Mouse (Mus musculus) CH12.LX (cell line): ENCODE data around the gene Foxk1. TPM values are rescaled to one million over a fixed set of nuclear protein-coding genes. Genes with fewer than 3 reads are reported as not detected.

Experiments
- DNase-seq: peaks from one replicate; pipeline ENCODE4 v3.0.0-alpha.2; 2013; ENCODE audit errors: extremely low read depth
- H3K27ac ChIP-seq: 2 replicates; pipeline ENCODE4 v1.5.1; 2012; ENCODE audit warnings: low read depth, mild to moderate bottlenecking, control low read depth, moderate library complexity; ENCODE audit not compliant: insufficient read depth
- H3K27me3 ChIP-seq: replicated peaks from 2 replicates; pipeline ENCODE3; 2012; ENCODE audit warnings: inconsistent platforms
- H3K36me3 ChIP-seq, 2 experiments: replicated peaks in 1 of 2; 2 replicates each; pipeline versions ENCODE3 to v1.6.1; 2012; ENCODE audit warnings: inconsistent platforms in 1 of 2, low read length in 1 of 2, mild to moderate bottlenecking in 1 of 2, mixed read lengths in 1 of 2, moderate library complexity in 1 of 2; ENCODE audit not compliant: control insufficient read depth in 1 of 2, insufficient read depth in 1 of 2
- H3K4me1 ChIP-seq, 2 experiments: 2 replicates each; pipeline ENCODE4 v1.6.1; 2012; ENCODE audit warnings: inconsistent platforms in 1 of 2, moderate library complexity in 1 of 2; ENCODE audit not compliant: insufficient read depth in 2 of 2, control insufficient read depth in 1 of 2
- H3K4me2 ChIP-seq: 2 replicates; pipeline ENCODE4 v1.6.1; 2012; ENCODE audit warnings: low read depth, mild to moderate bottlenecking, control low read depth; ENCODE audit not compliant: poor library complexity, insufficient read depth, severe bottlenecking
- H3K4me3 ChIP-seq, 3 experiments: fragments of 150-350 bp in 1 of 3; sonication (generic) in 1 of 3; replicated peaks in 1 of 3; 2 replicates each; pipeline versions ENCODE3 to v1.5.1; 2011 to 2012; ENCODE audit warnings: low read depth in 2 of 3, low read length in 2 of 3, mild to moderate bottlenecking in 2 of 3, moderate library complexity in 2 of 3, control low read depth in 1 of 3, improper control_type of control experiment in 1 of 3, inconsistent platforms in 1 of 3, mixed read lengths in 1 of 3; ENCODE audit not compliant: poor library complexity in 1 of 3
- H3K79me2 ChIP-seq: replicated peaks from 2 replicates; pipeline ENCODE4 v1.6.1; 2012; ENCODE audit warnings: mild to moderate bottlenecking, moderate library complexity; ENCODE audit not compliant: control insufficient read depth, poor library complexity, insufficient read depth, severe bottlenecking; ENCODE audit errors: extremely low read depth
- H3K9ac ChIP-seq: 2 replicates; pipeline ENCODE4 v1.6.1; 2012; ENCODE audit warnings: low read depth, mild to moderate bottlenecking, control low read depth, moderate library complexity; ENCODE audit not compliant: insufficient read depth
- H3K9me3 ChIP-seq: replicated peaks from 2 replicates; pipeline ENCODE3; 2012; ENCODE audit warnings: low read length, inconsistent platforms, mixed read lengths
- CTCF ChIP-seq, 2 experiments: IDR thresholded peaks in 1 of 2; conservative IDR thresholded peaks in 1 of 2; 2 replicates each; pipeline ENCODE4 v1.5.1; 2011 to 2012; ENCODE audit warnings: low read depth in 2 of 2, low read length in 2 of 2, improper control_type of control experiment in 1 of 2, inconsistent platforms in 1 of 2, mild to moderate bottlenecking in 1 of 2, moderate library complexity in 1 of 2
- HCFC1 ChIP-seq: IDR thresholded peaks from 2 replicates; pipeline ENCODE4 v1.6.1; 2012; ENCODE audit warnings: low read depth, mild to moderate bottlenecking, inconsistent platforms, low read length, improper control_type of control experiment
- JUN ChIP-seq: IDR thresholded peaks from 2 replicates; pipeline ENCODE4 v1.6.1; 2011; ENCODE audit warnings: low read depth, mild to moderate bottlenecking, low read length, improper control_type of control experiment, moderate library complexity; ENCODE audit not compliant: insufficient read depth
- MEF2A ChIP-seq: IDR thresholded peaks from 2 replicates; pipeline ENCODE4 v1.6.1; 2014; ENCODE audit warnings: low read depth, mild to moderate bottlenecking, inconsistent platforms, low read length, improper control_type of control experiment, borderline replicate concordance
- MXI1 ChIP-seq: IDR thresholded peaks from 2 replicates; pipeline ENCODE4 v1.6.1; 2011; ENCODE audit warnings: mild to moderate bottlenecking, low read depth, low read length, improper control_type of control experiment
- MYC ChIP-seq: IDR thresholded peaks from 2 replicates; pipeline ENCODE4 v1.6.1; 2011; ENCODE audit warnings: low read depth, mild to moderate bottlenecking, improper control_type of control experiment, low read length
- NRF1 ChIP-seq: IDR thresholded peaks from 2 replicates; pipeline ENCODE4 v1.6.1; 2014; ENCODE audit warnings: low read depth, mild to moderate bottlenecking, inconsistent platforms, low read length, improper control_type of control experiment, moderate library complexity
- POLR2AphosphoS2 ChIP-seq: IDR thresholded peaks from 2 replicates; pipeline ENCODE4 v1.6.1; 2011; ENCODE audit warnings: low read depth, low read length, improper control_type of control experiment
- RAD21 ChIP-seq: IDR thresholded peaks from 2 replicates; pipeline ENCODE4 v1.6.1; 2011; ENCODE audit warnings: low read depth, mild to moderate bottlenecking, low read length, improper control_type of control experiment, moderate library complexity
- SMC3 ChIP-seq: IDR thresholded peaks from 2 replicates; pipeline ENCODE4 v1.6.1; 2011; ENCODE audit warnings: low read depth, low read length, improper control_type of control experiment
- TBP ChIP-seq: conservative IDR thresholded peaks from 2 replicates; pipeline ENCODE4 v1.6.1; 2011; ENCODE audit warnings: low read depth, low read length, improper control_type of control experiment
- ZC3H11A ChIP-seq: IDR thresholded peaks from 2 replicates; pipeline ENCODE4 v1.6.1; 2012; ENCODE audit warnings: low read depth, mild to moderate bottlenecking, inconsistent platforms, low read length, improper control_type of control experiment
- dilution Hi-C: fragments of 300-500 bp; cut with MboI; formaldehyde crosslinking; loops from 2 replicates; pipeline ENCODE4 v1.14.3; 2020; ENCODE audit warnings: low sequenced_read_pairs; ENCODE audit not compliant: extremely low pct_unique_long_range_greater_than_20kb, extremely low pct_ligation_motif_present
- in situ Hi-C: fragments of 300-500 bp; cut with MboI; formaldehyde crosslinking; loops from 3 replicates; pipeline ENCODE4 v1.14.3; 2019; ENCODE audit warnings: low sequenced_read_pairs, low pct_ligation_motif_present, low pct_unique_long_range_greater_than_20kb, mixed read lengths
- polyA plus RNA-seq: library from polyadenylated mRNA; unstranded; fragments of >175 nt; gene quantifications from 2 replicates; pipeline ENCODE4 v1.2.1, GENCODE M21; 2012; ENCODE audit warnings: low read depth; ENCODE audit not compliant: insufficient read length
- total RNA-seq, 2 experiments: library from RNA; depleted of rRNA; stranded (reverse); fragments of 300-350 nt in 1 of 2; fragments of >200 nt in 1 of 2; gene quantifications; 2 replicates each; pipeline ENCODE4 v1.2.3; 2012 to 2014

Foxk1 gene
- total and polyA plus RNA-seq, 3 experiments, result 5.3 to 23.4 (median 11.3) TPM

GRCm38 (mm10) chr5:142477866-142478615 lies 76.7 kb downstream of the Foxk1 start:
- H3K9me3 ChIP-seq, result no peaks in the 10 kb centered on the region
- no peaks in the 10 kb centered on the region for H3K4me1 ChIP-seq
- H3K36me3 ChIP-seq, result peaks cover 37 to 60% of the 10 kb centered on the region in 2 experiments
- TF ChIP-seq MEF2A (no peak), SMC3 (no peak), POLR2AphosphoS2 (no peak), HCFC1 (no peak), MXI1 (no peak), TBP (no peak), MYC (no peak)
- dilution Hi-C loops, result no loop called here
- H3K9ac ChIP-seq, result no peak overlapping the region
- in situ Hi-C loops, result no loop called here
- H3K79me2 ChIP-seq, result no peaks in the 10 kb centered on the region
- no peaks in the 10 kb centered on the region for H3K27me3 ChIP-seq
- no peak overlapping the region for H3K4me3 ChIP-seq
- no peak for DNase-seq
- H3K27ac ChIP-seq, result no peak overlapping the region
- no peak overlapping the region for H3K4me2 ChIP-seq

- in situ Hi-C loops (no loop called here), dilution Hi-C loops (no loop called here)
- Histone ChIP-seq H3K4me2 (no peak overlapping the region), H3K27ac (no peak overlapping the region), H3K4me3 (no peak overlapping the region), H3K36me3 (peaks cover 32 to 51% of the 10 kb centered on the region in 2 experiments), H3K9me3 (no peaks in the 10 kb centered on the region), H3K27me3 (no peaks in the 10 kb centered on the region), H3K4me1 (no peaks in the 10 kb centered on the region), H3K9ac (no peak overlapping the region), H3K79me2 (no peaks in the 10 kb centered on the region)
- TF ChIP-seq MYC (no peak), SMC3 (peak; percentile 53), NRF1 (0 out of 2 replicates have a peak, but pooled peaks have one; percentile 17), JUN (no peak), CTCF (conservative IDR thresholded peaks at IDR 0.05 in 1 of 2, IDR thresholded peaks at IDR 0.05 in 1 of 2; ENCODE audit: low read depth in 2 of 2, low read length in 2 of 2) (peak; percentile 78 to 81), ZC3H11A (no peak), RAD21 (peak; percentile 60)
- peak; percentile 71 for DNase-seq
These were observed 77.6 kb downstream of the Foxk1 start for GRCm38 (mm10) chr5:142478829-142479435.
